In the genomic region with DNA sequence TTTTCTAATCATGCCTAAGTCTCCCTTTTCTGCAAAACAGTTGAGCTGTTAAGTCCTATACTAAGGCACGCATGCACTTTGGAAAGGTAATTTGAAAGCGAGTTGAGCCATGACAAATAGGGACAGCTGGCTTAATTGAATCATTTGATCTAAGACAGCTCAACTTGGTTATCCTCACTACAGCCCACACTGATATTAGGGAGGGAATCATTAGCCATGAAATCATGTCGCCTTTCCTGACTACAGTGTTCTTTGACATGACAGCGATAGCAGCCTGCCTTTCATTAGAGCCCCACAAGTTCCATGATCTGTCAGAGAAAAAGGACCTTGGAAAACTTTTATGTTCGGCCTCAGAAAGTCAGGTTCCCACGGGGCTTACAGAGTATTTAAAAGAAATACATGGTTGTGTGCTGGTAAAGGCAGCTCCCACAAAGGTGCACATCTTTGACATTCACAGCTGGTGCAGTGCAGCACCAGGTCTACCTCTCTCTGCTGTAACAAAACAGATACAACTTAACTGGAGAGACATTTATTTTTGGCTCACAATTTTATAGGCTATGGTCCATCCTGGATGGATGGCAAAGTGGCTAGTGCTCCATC, we compare ENCODE assay signal across 20 mouse cellular contexts.
"Had no signal": no experiment of that assay in that cellular context is flagged by ENCODE, and none has a peak within 500 bp of the region (broad histone marks: within the 10 kb centered on the region; RNA-seq: fewer than 3 reads in every experiment).

No protein-coding gene starts in this region.

- H3K4me3 ChIP-seq: liver, embryonic 13.5 days; liver, embryonic 15.5 days; lung, embryonic 15.5 days; megakaryocyte, embryonic 14.5 days; myocyte; neural tube, embryonic 13.5 days; neural tube, embryonic 15.5 days; stomach, embryonic 15.5 days had no signal

- H3K36me3 ChIP-seq: liver, embryonic 13.5 days; liver, embryonic 15.5 days; lung, embryonic 15.5 days; neural tube, embryonic 13.5 days; neural tube, embryonic 15.5 days; stomach, embryonic 15.5 days had no signal

- H3K27me3 ChIP-seq: liver, embryonic 13.5 days; liver, embryonic 15.5 days; lung, embryonic 15.5 days; megakaryocyte, embryonic 14.5 days; neural tube, embryonic 13.5 days; neural tube, embryonic 15.5 days; stomach, embryonic 15.5 days had no signal

- DNase-seq: liver, embryonic 13.5 days; liver, postnatal 0 days; lung, adult 2 months; lung, postnatal 14 days; lung, postnatal 36 days; right cerebral cortex, postnatal 14 days; thymus, adult 2 months; thymus, postnatal 25 days; thymus, postnatal 4 days had no signal

- ATAC-seq: liver, postnatal 0 days; lung, postnatal 0 days had no signal

- H3K4me2 ChIP-seq: liver, embryonic 11.5 days; liver, embryonic 13.5 days; liver, embryonic 15.5 days; lung, embryonic 15.5 days; neural tube, embryonic 13.5 days; neural tube, embryonic 15.5 days; stomach, embryonic 15.5 days had no signal

- H3K4me1 ChIP-seq: liver, embryonic 13.5 days; liver, embryonic 15.5 days; lung, embryonic 15.5 days; megakaryocyte, embryonic 14.5 days; neural tube, embryonic 13.5 days; neural tube, embryonic 15.5 days; stomach, embryonic 15.5 days had no signal

- H3K9ac ChIP-seq: liver, embryonic 13.5 days; liver, embryonic 15.5 days; liver, postnatal 0 days; lung, embryonic 15.5 days; neural tube, embryonic 13.5 days; neural tube, embryonic 15.5 days; stomach, embryonic 15.5 days had no signal

- H3K27ac ChIP-seq: liver, embryonic 13.5 days; liver, embryonic 15.5 days; lung, embryonic 15.5 days; macrophage; neural tube, embryonic 13.5 days; neural tube, embryonic 15.5 days; stomach, embryonic 15.5 days; stomach, postnatal 0 days had no signal

- H3K9me3 ChIP-seq: liver, embryonic 13.5 days; liver, embryonic 15.5 days; lung, embryonic 15.5 days; megakaryocyte, embryonic 14.5 days; neural tube, embryonic 13.5 days; neural tube, embryonic 15.5 days; stomach, embryonic 15.5 days had no signal
